In the genomic region with DNA sequence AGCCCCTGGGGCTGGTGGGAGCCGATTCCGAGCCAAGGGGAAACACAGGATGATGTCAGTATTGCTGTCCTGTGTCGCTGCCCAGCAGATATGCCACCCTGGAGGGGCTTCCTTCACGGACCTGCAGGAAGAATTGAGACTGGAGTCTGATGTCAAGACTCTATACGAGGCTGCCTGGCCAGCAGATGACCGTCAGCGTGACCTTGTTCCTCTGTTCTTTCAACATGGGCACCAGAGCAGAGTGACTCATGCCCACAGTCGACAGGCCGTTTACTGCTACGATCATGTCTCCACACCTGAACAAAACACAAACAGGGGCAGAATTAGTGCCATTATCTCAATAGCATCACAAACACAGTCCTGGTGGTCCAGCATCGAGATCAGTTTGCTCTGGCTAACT, we compare ENCODE assay signal across 30 mouse cellular contexts.
"Had no signal": no experiment of that assay in that cellular context is flagged by ENCODE, and none has a peak within 500 bp of the region (broad histone marks: within the 10 kb centered on the region; RNA-seq: fewer than 3 reads in every experiment).

No protein-coding gene starts in this region.

- DNase-seq: gastrocnemius, adult 2 months; gastrocnemius, postnatal 14 days; gastrocnemius, postnatal 36 days; heart, adult 11 months; heart, adult 2 months; heart, postnatal 14 days; heart, postnatal 4 days; kidney, adult 18-20 months; kidney, adult 9 months; kidney, postnatal 10 days; kidney, postnatal 25 days; kidney, postnatal 4 days; layer of hippocampus, postnatal 36 days; left cerebral cortex, postnatal 4 days; liver, embryonic 13.5 days had no signal

- H3K27ac ChIP-seq: gastrocnemius, adult 2 months; heart, adult 2 months; heart, embryonic 13.5 days; heart, embryonic 15.5 days; hindbrain, embryonic 10.5 days; hindbrain, embryonic 12.5 days; hindbrain, embryonic 14.5 days; intestine, embryonic 15.5 days; layer of hippocampus, adult 2 months; limb, embryonic 13.5 days; limb, embryonic 15.5 days; liver, embryonic 13.5 days; liver, embryonic 15.5 days had no signal

- H3K4me2 ChIP-seq: heart, embryonic 11.5 days; heart, embryonic 13.5 days; heart, embryonic 15.5 days; hindbrain, embryonic 12.5 days; hindbrain, embryonic 14.5 days; intestine, embryonic 15.5 days; limb, embryonic 13.5 days; limb, embryonic 15.5 days; liver, embryonic 11.5 days; liver, embryonic 13.5 days; liver, embryonic 15.5 days had no signal

- H3K9ac ChIP-seq: heart, embryonic 13.5 days; heart, embryonic 15.5 days; hindbrain, embryonic 12.5 days; hindbrain, embryonic 14.5 days; intestine, embryonic 15.5 days; limb, embryonic 13.5 days; limb, embryonic 15.5 days; liver, embryonic 13.5 days; liver, embryonic 15.5 days had no signal

- H3K4me3 ChIP-seq: gastrocnemius, adult 2 months; heart, adult 2 months; heart, embryonic 13.5 days; heart, embryonic 15.5 days; hindbrain, embryonic 10.5 days; hindbrain, embryonic 12.5 days; intestine, embryonic 15.5 days; layer of hippocampus, adult 2 months; limb, embryonic 13.5 days; limb, embryonic 15.5 days; liver, embryonic 13.5 days; liver, embryonic 15.5 days had no signal

- ATAC-seq: hindbrain, embryonic 16.5 days; inflammation-experienced regulatory T-cells, adult 6 months; intestine, embryonic 15.5 days; intestine, postnatal 0 days had no signal

- H3K27me3 ChIP-seq: heart, embryonic 13.5 days; heart, embryonic 15.5 days; hindbrain, embryonic 12.5 days; intestine, embryonic 15.5 days; limb, embryonic 13.5 days; limb, embryonic 15.5 days; liver, embryonic 13.5 days; liver, embryonic 15.5 days had no signal

- H3K9me3 ChIP-seq: heart, embryonic 13.5 days; heart, embryonic 15.5 days; hindbrain, embryonic 10.5 days; hindbrain, embryonic 12.5 days; intestine, embryonic 15.5 days; limb, embryonic 13.5 days; limb, embryonic 15.5 days; liver, embryonic 13.5 days; liver, embryonic 15.5 days had no signal

- H3K4me1 ChIP-seq: heart, embryonic 13.5 days; heart, embryonic 15.5 days; hindbrain, embryonic 12.5 days; limb, embryonic 13.5 days; limb, embryonic 15.5 days had no signal
